Mouse (Mus musculus) small intestine, adult 2 months (tissue): Measurements from ENCODE around the gene Ttc8.

Source experiments
- CTCF ChIP-seq: fragments of 200-500 bp; IDR thresholded peaks from 2 replicates; pipeline ENCODE4 v1.5.1; 2012; ENCODE audit warnings: low read depth, mild to moderate bottlenecking, control low read depth, inconsistent platforms, low read length, moderate library complexity, mixed read lengths; ENCODE audit not compliant: insufficient replicate concordance, insufficient read length; ENCODE audit errors: extremely low read depth
- POLR2A ChIP-seq: fragments of 200-500 bp; IDR thresholded peaks from 2 replicates; pipeline ENCODE4 v1.6.1; 2012; ENCODE audit warnings: low read depth, mild to moderate bottlenecking, control low read depth, inconsistent platforms, low read length, moderate library complexity

DNA sequence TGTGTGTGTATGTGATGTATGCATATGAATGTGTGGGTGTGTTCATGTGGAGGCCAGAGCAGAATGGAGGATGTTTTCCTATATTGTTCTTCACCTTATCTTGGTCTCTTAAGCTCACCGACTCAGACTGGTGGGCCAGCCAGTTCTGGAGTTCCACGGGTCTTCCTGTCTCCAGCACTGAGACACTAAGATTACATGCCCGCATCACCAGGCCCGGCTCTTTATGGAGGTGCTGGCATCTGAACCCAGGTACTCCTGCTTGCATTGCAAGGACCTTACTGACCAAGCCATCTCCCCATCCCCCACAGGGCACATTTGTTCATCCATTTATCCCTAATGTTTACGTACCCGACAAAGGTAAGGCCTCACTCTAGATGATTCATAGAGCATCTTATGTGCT lies 89.7 kb downstream of the Ttc8 start:
- TF ChIP-seq CTCF (no peak), POLR2A (no peak)
